Mouse (Mus musculus) E14TG2a.4 (cell line): ENCODE data around the gene St5.

Experiments used
- H3K27me3 ChIP-seq: 2 replicates; pipeline ENCODE4 v1.6.1; 2014; ENCODE audit warnings: low read length, control low read depth; ENCODE audit not compliant: insufficient read depth
- H3K36me3 ChIP-seq: 2 replicates; pipeline ENCODE4 v1.6.1; 2014; ENCODE audit warnings: low read length, control low read depth; ENCODE audit not compliant: insufficient read depth
- H3K4me1 ChIP-seq: replicated peaks from 2 replicates; pipeline ENCODE4 v1.6.1; 2014; ENCODE audit warnings: low read depth, low read length, control low read depth
- H3K4me3 ChIP-seq: replicated peaks from 2 replicates; pipeline ENCODE4 v1.5.1; 2014; ENCODE audit warnings: mild to moderate bottlenecking, low read length
- H3K9me3 ChIP-seq: 2 replicates; pipeline ENCODE4 v1.6.1; 2014; ENCODE audit warnings: low read length, control low read depth
- CTCF ChIP-seq: conservative IDR thresholded peaks from 2 replicates; pipeline ENCODE4 v1.5.1; 2014; ENCODE audit warnings: low read length
- NANOG ChIP-seq: IDR thresholded peaks from 2 replicates; pipeline ENCODE4 v1.6.1; 2014; ENCODE audit warnings: borderline replicate concordance, low read length, mixed read lengths
- POU5F1 ChIP-seq: IDR thresholded peaks from 2 replicates; pipeline ENCODE4 v1.6.1; 2014; ENCODE audit warnings: low read length, borderline replicate concordance

Gene St5

DNA sequence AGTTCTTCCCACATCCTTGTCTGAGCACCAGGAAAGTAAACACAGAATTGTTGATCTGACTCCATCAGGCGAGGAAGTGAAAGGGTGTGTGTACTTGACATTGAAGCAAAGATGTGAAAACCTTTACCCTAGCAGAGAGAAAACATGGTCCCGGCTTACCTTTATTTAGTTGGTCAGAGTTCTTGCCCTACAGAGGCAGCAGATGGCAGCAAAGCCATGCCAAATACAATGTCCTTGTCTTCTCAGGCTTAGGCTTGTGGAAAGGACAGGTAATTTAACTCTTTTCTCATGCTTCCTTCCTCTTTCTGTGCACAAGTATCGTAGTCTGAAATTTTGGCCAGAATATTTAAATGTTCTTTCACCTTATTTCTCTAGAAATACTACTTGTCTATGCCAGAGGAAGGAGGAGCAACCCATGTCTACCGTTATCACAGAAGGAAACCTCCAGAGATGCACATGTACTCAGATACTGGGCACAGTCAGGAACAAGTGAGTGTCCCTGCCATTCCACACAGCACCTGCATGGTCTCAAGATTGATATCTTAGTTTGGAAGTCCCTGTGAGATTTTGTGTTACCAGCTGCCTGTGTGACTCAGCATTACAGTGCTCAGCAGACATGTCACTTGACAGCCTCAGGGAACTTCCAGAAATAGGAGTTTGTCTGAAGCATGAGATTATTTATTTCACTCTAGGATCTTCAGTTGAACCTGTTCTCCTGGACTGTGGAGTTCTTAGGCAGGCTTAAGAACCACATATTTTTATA, 3.8 kb upstream of the St5 start:
- Histone ChIP-seq H3K4me1 (peaks cover 33% of the 10 kb centered on the region), H3K4me3 (no peak overlapping the region), H3K27me3 (no peaks in the 10 kb centered on the region), H3K36me3 (peaks cover 69% of the 10 kb centered on the region), H3K9me3 (no peaks in the 10 kb centered on the region)
- TF ChIP-seq NANOG (no peak), CTCF (peak; percentile 29), POU5F1 (no peak)

DNA sequence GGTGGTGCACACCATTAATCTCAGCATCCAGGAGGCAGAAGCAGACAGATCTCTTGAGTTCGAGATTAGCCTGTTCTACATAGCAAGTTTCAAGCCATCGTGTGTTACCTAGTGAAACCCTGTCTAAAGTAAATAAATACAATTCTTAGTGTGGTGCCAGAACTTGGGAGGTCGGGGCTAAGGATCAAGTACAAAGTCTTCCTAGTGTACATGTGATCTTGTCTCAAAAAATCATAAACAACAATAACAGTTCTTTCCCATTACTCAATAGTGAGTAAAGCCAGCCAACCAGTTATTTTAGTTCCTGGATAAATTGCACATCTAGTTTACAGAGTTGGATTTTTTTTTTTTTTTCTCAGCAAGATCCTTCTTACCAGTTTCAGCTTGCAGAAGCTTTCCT, 1.1 kb upstream of the St5 start:
- TF ChIP-seq CTCF (no peak), POU5F1 (no peak), NANOG (no peak)
- H3K27me3 ChIP-seq = no peaks in the 10 kb centered on the region

DNA sequence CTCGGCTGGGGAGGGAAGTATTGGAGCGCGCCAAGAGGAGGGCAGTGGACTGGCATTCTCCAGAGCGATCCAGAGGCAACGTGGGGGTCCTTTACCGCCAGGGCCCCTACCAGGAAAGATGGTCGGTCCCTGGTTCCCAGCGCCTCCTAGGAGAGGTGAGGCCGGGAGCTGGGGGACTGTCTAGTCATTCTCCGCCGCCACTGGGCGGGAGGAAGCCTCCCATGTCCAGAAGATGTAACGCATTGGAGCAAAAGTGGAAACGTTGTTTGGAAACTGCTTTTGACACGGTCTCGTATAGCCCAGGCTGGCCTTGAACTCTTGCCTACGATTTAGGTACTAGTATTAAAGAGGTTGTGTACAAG, 592 bp upstream of the St5 start:
- H3K9me3 ChIP-seq = no peaks in the 10 kb centered on the region
- H3K36me3 ChIP-seq = peaks cover 37% of the 10 kb centered on the region
- peak overlapping the region; percentile 91 for H3K4me3 ChIP-seq

More for the DNA sequence above, 1.1 kb upstream of the St5 start:
- Histone ChIP-seq H3K36me3 (peaks cover 42% of the 10 kb centered on the region), H3K4me3 (peak overlapping the region; percentile 91), H3K9me3 (no peaks in the 10 kb centered on the region), H3K4me1 (peaks cover 45% of the 10 kb centered on the region)

DNA sequence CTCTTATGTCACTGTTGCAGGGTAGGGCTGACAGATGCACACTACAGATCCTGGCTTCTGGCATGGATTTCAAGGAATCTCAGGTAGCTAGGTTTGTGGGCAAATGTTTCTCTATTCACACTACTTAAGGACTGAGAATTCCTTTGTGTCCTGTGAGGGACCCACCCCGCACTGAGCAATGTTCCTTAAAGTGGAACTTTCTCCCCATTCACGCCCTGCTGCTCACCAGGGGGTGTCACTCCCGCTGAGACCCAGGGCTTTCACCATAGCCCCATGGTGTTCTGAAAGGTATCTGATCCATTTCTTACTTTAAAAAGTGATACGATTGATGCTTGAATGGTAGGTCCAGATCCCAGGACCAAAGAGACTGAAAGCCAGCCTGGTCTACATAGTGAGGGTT, 684 bp downstream of the St5 start:
- no peaks in the 10 kb centered on the region for H3K9me3 ChIP-seq

More for the DNA sequence above, 592 bp upstream of the St5 start:
- TF ChIP-seq NANOG (no peak), CTCF (no peak), POU5F1 (no peak)
- H3K27me3 ChIP-seq = no peaks in the 10 kb centered on the region
- peaks cover 48% of the 10 kb centered on the region for H3K4me1 ChIP-seq

DNA sequence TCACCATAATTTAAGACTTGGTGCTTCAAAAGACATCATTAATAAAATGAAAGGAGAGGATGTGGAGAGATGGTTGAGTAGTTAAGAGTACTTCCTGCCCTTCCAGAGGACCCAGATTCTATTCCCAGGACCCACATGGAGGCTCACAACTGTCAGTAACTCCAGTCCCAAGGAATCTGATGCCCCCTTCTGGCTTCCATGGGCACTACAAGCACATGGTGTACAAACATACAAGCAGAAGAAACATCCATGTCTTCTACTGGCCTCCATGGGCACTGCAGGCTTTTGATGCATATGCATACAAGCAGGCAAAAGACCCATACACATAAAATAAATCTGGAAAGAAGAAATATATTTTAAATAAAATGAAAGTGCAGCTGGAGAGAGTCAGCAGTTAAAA, 3.2 kb downstream of the St5 start:
- no peak overlapping the region for H3K4me3 ChIP-seq
- H3K36me3 ChIP-seq = peaks cover 1% of the 10 kb centered on the region; the same call in 1 of the 2 replicates
- TF ChIP-seq POU5F1 (no peak), CTCF (peak; percentile 70), NANOG (no peak)
- peaks cover 73% of the 10 kb centered on the region for H3K4me1 ChIP-seq
- no peaks in the 10 kb centered on the region for H3K9me3 ChIP-seq
- H3K27me3 ChIP-seq = no peaks in the 10 kb centered on the region

More for the DNA sequence above, 684 bp downstream of the St5 start:
- Histone ChIP-seq H3K27me3 (no peaks in the 10 kb centered on the region), H3K36me3 (peaks cover 24% of the 10 kb centered on the region), H3K4me1 (peaks cover 58% of the 10 kb centered on the region), H3K4me3 (peak overlapping the region; percentile 91)
- no peak for TF ChIP-seq CTCF
- TF ChIP-seq POU5F1 = no peak
- no peak for TF ChIP-seq NANOG

DNA sequence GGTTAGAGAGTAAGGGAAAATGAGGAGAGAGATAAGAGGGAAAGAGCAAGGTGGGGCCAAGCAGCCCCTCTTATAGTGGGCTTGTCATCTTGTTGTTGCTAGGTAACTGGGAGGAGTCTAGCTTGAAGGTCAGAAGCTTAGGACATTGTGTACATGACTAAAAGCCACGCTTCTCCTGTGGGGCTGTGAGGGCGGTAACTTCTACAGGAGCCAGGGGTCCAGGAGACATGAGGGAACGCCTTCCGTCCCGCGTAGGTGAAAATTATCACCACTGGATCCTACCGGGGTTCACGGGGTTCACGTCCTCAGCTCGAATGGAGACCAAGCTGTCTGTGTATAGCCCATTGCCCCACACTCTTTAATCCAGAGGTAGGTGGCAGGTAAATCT, 8.1 kb downstream of the St5 start:
- peak overlapping the region; percentile 74 for H3K4me3 ChIP-seq
- H3K36me3 ChIP-seq = no peaks in the 10 kb centered on the region

DNA sequence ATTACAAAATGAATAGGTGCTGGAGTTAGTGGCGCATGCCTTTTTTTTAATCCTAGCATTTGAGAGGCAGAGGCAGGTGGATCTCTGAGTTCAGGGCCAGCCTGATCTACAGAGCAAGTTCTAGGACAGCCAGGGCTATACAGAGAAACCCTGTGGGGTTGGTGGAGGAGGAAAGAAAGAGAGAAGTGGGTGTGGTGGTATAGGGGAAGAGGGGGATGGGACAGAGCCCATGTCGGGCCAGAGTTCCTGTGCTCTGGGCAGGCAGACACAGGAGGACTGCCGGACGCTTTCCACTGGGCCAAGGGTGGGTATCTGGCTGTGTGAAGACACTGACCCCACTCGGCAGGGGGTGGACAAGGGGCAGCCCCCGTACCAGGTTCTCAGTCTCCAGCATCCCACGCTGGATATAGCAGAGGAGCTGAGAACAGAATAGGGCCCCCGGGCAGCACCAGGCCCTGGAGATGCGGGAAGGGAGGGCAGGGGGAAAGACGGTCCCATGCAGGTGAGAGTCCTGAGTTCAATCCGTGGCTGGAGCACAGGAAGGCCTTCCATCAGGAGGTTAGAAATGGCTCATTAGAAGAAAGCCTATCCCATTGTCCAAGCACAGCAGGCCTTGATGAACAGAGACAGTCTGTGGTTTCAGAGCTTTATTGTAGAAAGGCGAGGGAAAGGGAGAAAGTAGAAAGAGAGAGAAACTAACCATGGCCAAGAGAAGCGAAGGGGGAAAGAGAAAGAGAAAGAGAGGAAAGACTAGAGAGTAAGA, 8.6 kb downstream of the St5 start:
- peak overlapping the region; percentile 74 for H3K4me3 ChIP-seq
- H3K9me3 ChIP-seq = no peaks in the 10 kb centered on the region
- no peaks in the 10 kb centered on the region for H3K27me3 ChIP-seq
- peak; percentile 90 for TF ChIP-seq NANOG
- no peak; the same call in 1 of the 2 replicates for TF ChIP-seq POU5F1
- H3K36me3 ChIP-seq = no peaks in the 10 kb centered on the region
- H3K4me1 ChIP-seq = peaks cover 70% of the 10 kb centered on the region

More for the DNA sequence above, 8.1 kb downstream of the St5 start:
- H3K4me1 ChIP-seq = peaks cover 65% of the 10 kb centered on the region
- TF ChIP-seq NANOG = no peak
- no peak; the same call in 1 of the 2 replicates for TF ChIP-seq POU5F1
- TF ChIP-seq CTCF = no peak
- H3K27me3 ChIP-seq = no peaks in the 10 kb centered on the region
- H3K9me3 ChIP-seq = no peaks in the 10 kb centered on the region

DNA sequence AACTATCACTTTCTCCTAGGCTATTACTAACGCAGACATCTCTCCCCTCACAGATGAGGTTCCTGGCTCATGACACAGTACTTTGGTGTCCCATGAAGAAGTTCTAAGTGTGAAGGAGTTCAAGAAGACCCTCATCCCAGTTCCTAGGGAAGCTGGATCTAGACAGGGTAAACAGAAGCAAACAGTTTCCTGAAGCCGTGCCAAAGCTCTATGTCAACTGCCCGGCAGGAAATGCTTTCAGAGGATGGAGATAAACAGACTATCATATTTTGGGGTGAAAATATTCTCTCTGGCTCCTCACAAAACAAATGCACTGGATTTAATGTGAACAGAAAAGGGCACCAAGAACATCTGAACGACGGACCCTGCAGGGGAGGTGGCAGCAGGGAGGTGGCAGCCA, 12.4 kb downstream of the St5 start:
- Histone ChIP-seq H3K4me3 (no peak overlapping the region), H3K4me1 (peaks cover 73% of the 10 kb centered on the region), H3K36me3 (no peaks in the 10 kb centered on the region), H3K27me3 (no peaks in the 10 kb centered on the region), H3K9me3 (no peaks in the 10 kb centered on the region)
- TF ChIP-seq POU5F1 = no peak
- no peak for TF ChIP-seq CTCF
- TF ChIP-seq NANOG = no peak
